Mouse (Mus musculus) intestine, postnatal 0 days (tissue): ENCODE measurements around the gene Tap1. TPM values are rescaled to one million over a fixed set of nuclear protein-coding genes. Genes with fewer than 3 reads are reported as not detected.

Source experiments
- ATAC-seq: fragments of 200-750 bp; cut with Nextera tagmentation; 2 replicates; pipeline ENCODE4 v1.8.0; 2017; ENCODE audit warnings: mild to moderate bottlenecking, moderate TSS enrichment, moderate library complexity
- H3K27ac ChIP-seq: fragments of 300-500 bp; sonication (generic); 2 replicates; pipeline ENCODE4 v1.5.1; 2014; ENCODE audit warnings: mild to moderate bottlenecking, low read depth, low read length, moderate library complexity
- H3K27me3 ChIP-seq: fragments of 300-500 bp; sonication (generic); replicated peaks from 2 replicates; pipeline ENCODE4 v1.6.1; 2014; ENCODE audit warnings: low read length, mixed read lengths; ENCODE audit not compliant: control insufficient read depth, insufficient read depth
- H3K36me3 ChIP-seq: fragments of 300-500 bp; sonication (generic); 2 replicates; pipeline ENCODE4 v1.6.1; 2014; ENCODE audit warnings: mild to moderate bottlenecking, moderate library complexity; ENCODE audit not compliant: control insufficient read depth, insufficient read depth
- H3K4me1 ChIP-seq: fragments of 300-500 bp; sonication (generic); replicated peaks from 2 replicates; pipeline ENCODE4 v1.6.1; 2014; ENCODE audit warnings: antibody characterized with exemption, low read length, mixed read lengths; ENCODE audit not compliant: control insufficient read depth, insufficient read depth
- H3K4me2 ChIP-seq: fragments of 300-500 bp; sonication (generic); replicated peaks from 2 replicates; pipeline ENCODE4 v1.6.1; 2014; ENCODE audit warnings: low read depth, mild to moderate bottlenecking, moderate library complexity
- H3K4me3 ChIP-seq: fragments of 300-500 bp; sonication (generic); 2 replicates; pipeline ENCODE4 v1.5.1; 2014; ENCODE audit warnings: low read depth, low read length
- H3K9ac ChIP-seq: fragments of 300-500 bp; sonication (generic); 2 replicates; pipeline ENCODE4 v1.6.1; 2014; ENCODE audit warnings: mild to moderate bottlenecking, low read depth, low read length
- H3K9me3 ChIP-seq: fragments of 300-500 bp; sonication (generic); 2 replicates; pipeline ENCODE4 v1.6.1; 2016; ENCODE audit warnings: mixed run types; ENCODE audit not compliant: control insufficient read depth
- CTCF ChIP-seq: sonication (generic); IDR thresholded peaks from 2 replicates; pipeline ENCODE4 v1.5.1; 2016; ENCODE audit warnings: low read depth, mild to moderate bottlenecking, control low read depth, antibody characterized with exemption, moderate library complexity
- WGBS: fragments of 180-500 bp; shearing (Covaris S2); extraction: QIAGEN DNeasy Blood & Tissue Kit; methylation state at CpG from one replicate; pipeline ENCODE4 v1.1.7; 2014; 5-methylcytosine and 5-hydroxymethylcytosine counted together
- polyA plus RNA-seq: library from polyadenylated mRNA; unstranded; fragments of >200 nt; fragmentation: Nextera tagmentation; extraction: Ambion mirVana; gene quantifications from 2 replicates; pipeline ENCODE4 v1.2.1, GENCODE M21; 2015

Gene Tap1
- polyA plus RNA-seq, 1 experiment from 2014 or later, result 14.1 TPM

GRCm38 (mm10) chr17:34205021-34205745 lies 17.8 kb downstream of the Tap1 start:
- Histone ChIP-seq H3K27me3 (no peaks in the 10 kb centered on the region), H3K9me3 (no peaks in the 10 kb centered on the region), H3K27ac (no peak overlapping the region), H3K36me3 (no peaks in the 10 kb centered on the region), H3K4me3 (peak overlapping the region; percentile 66), H3K4me2 (peak overlapping the region; percentile 74), H3K4me1 (no peaks in the 10 kb centered on the region), H3K9ac (peak overlapping the region; percentile 53)
- no peak for TF ChIP-seq CTCF
- ATAC-seq, result peak; percentile 14
- WGBS, result 25% methylated on average over 18 of the region's 18 CpGs

GRCm38 (mm10) chr17:34205746-34206176 lies 18.4 kb downstream of the Tap1 start:
- peak overlapping the region; percentile 74 for H3K4me2 ChIP-seq
- no peaks in the 10 kb centered on the region for H3K9me3 ChIP-seq
- WGBS, result 26% methylated on average over 9 of the region's 9 CpGs
- no peaks in the 10 kb centered on the region for H3K27me3 ChIP-seq
- H3K36me3 ChIP-seq, result no peaks in the 10 kb centered on the region
- no peak overlapping the region for H3K27ac ChIP-seq
- ATAC-seq, result 0 out of 2 replicates have a peak, but pooled peaks have one; percentile 25
- H3K4me3 ChIP-seq, result peak overlapping the region; percentile 66; the same call in 1 of the 2 replicates
- H3K4me1 ChIP-seq, result no peaks in the 10 kb centered on the region
- peak; percentile 76 for TF ChIP-seq CTCF
- no peak overlapping the region for H3K9ac ChIP-seq

- no peaks in the 10 kb centered on the region for H3K9me3 ChIP-seq
- no peak overlapping the region for H3K9ac ChIP-seq
- no peak for ATAC-seq
- no peak overlapping the region for H3K4me3 ChIP-seq
- H3K27me3 ChIP-seq, result no peaks in the 10 kb centered on the region
- H3K36me3 ChIP-seq, result no peaks in the 10 kb centered on the region
- H3K4me2 ChIP-seq, result no peak overlapping the region
- H3K27ac ChIP-seq, result no peak overlapping the region
- WGBS, result 87% methylated on average over 5 of the region's 5 CpGs
- TF ChIP-seq CTCF, result no peak
- H3K4me1 ChIP-seq, result no peaks in the 10 kb centered on the region
Measured at GRCm38 (mm10) chr17:34206731-34207130, 19.4 kb downstream of the Tap1 start.

GRCm38 (mm10) chr17:34207456-34207855 lies 20.1 kb downstream of the Tap1 start:
- no peaks in the 10 kb centered on the region for H3K36me3 ChIP-seq
- no peak for TF ChIP-seq CTCF
- 68% methylated on average over 3 of the region's 3 CpGs for WGBS
- no peak overlapping the region for H3K9ac ChIP-seq
- no peaks in the 10 kb centered on the region for H3K4me1 ChIP-seq
- H3K9me3 ChIP-seq, result no peaks in the 10 kb centered on the region
- H3K27me3 ChIP-seq, result 0 out of 2 replicates have a peak, but pooled peaks cover 4% of the 10 kb centered on the region
- no peak overlapping the region for H3K4me2 ChIP-seq
- no peak for ATAC-seq
- H3K27ac ChIP-seq, result no peak overlapping the region
- no peak overlapping the region for H3K4me3 ChIP-seq

GRCm38 (mm10) chr17:34207866-34208265 lies 20.5 kb downstream of the Tap1 start:
- Histone ChIP-seq H3K4me2 (no peak overlapping the region), H3K27ac (no peak overlapping the region), H3K9ac (no peak overlapping the region), H3K27me3 (0 out of 2 replicates have a peak, but pooled peaks cover 6% of the 10 kb centered on the region), H3K36me3 (no peaks in the 10 kb centered on the region), H3K9me3 (no peaks in the 10 kb centered on the region), H3K4me3 (no peak overlapping the region), H3K4me1 (no peaks in the 10 kb centered on the region)
- TF ChIP-seq CTCF, result no peak
- WGBS, result 95% methylated on average over 9 of the region's 9 CpGs
- ATAC-seq, result no peak

GRCm38 (mm10) chr17:34208421-34208820 lies 21.1 kb downstream of the Tap1 start:
- Histone ChIP-seq H3K4me2 (no peak overlapping the region), H3K4me3 (no peak overlapping the region), H3K4me1 (no peaks in the 10 kb centered on the region), H3K9ac (no peak overlapping the region), H3K36me3 (no peaks in the 10 kb centered on the region), H3K27me3 (0 out of 2 replicates have a peak, but pooled peaks cover 8% of the 10 kb centered on the region), H3K9me3 (no peaks in the 10 kb centered on the region), H3K27ac (no peak overlapping the region)
- TF ChIP-seq CTCF, result no peak
- no peak for ATAC-seq
- WGBS, result 16% methylated on average over 10 of the region's 10 CpGs
